Mouse (Mus musculus) testis, adult 2 months (tissue): ENCODE results near the gene Nup93. TPM values are rescaled to one million over a fixed set of nuclear protein-coding genes. Genes with fewer than 3 reads are reported as not detected.
A peak's percentile ranks its signal among the peaks of the same experiment; 100 is the strongest.

ENCODE experiments used
- H3K27ac ChIP-seq: fragments of 200-500 bp; 2 replicates; pipeline ENCODE4 v1.5.1; 2012; ENCODE audit warnings: low read depth, low read length; ENCODE audit not compliant: control insufficient read depth, insufficient read depth
- H3K27me3 ChIP-seq: fragments of 200-500 bp; 2 replicates; pipeline ENCODE4 v1.6.1; 2012; ENCODE audit warnings: mild to moderate bottlenecking, low read length, moderate library complexity; ENCODE audit not compliant: control insufficient read depth, insufficient read depth
- H3K36me3 ChIP-seq: fragments of 200-500 bp; 2 replicates; pipeline ENCODE4 v1.6.1; 2012; ENCODE audit warnings: mild to moderate bottlenecking, low read length; ENCODE audit not compliant: control insufficient read depth, insufficient read depth
- H3K4me1 ChIP-seq: fragments of 200-500 bp; 2 replicates; pipeline ENCODE4 v1.6.1; 2012; ENCODE audit warnings: low read length; ENCODE audit not compliant: control insufficient read depth, insufficient read depth
- H3K4me3 ChIP-seq: fragments of 200-500 bp; 2 replicates; pipeline ENCODE4 v1.5.1; 2012; ENCODE audit warnings: low read depth, mild to moderate bottlenecking, low read length, moderate library complexity, mixed read lengths; ENCODE audit not compliant: control insufficient read depth
- CTCF ChIP-seq: fragments of 200-500 bp; IDR thresholded peaks from 2 replicates; pipeline ENCODE4 v1.5.1; 2012; ENCODE audit warnings: low read depth, mild to moderate bottlenecking, inconsistent platforms, low read length, moderate library complexity; ENCODE audit not compliant: control insufficient read depth, insufficient read depth, insufficient replicate concordance
- POLR2A ChIP-seq: fragments of 200-500 bp; IDR thresholded peaks from 2 replicates; pipeline ENCODE4 v1.6.1; 2012; ENCODE audit warnings: low read depth, mild to moderate bottlenecking, inconsistent platforms, low read length, moderate library complexity; ENCODE audit not compliant: control insufficient read depth
- polyA plus RNA-seq: library from polyadenylated mRNA; depleted of rRNA; stranded (reverse); fragments of >200 nt; gene quantifications from 2 replicates; pipeline ENCODE4 v1.2.3, GENCODE M21; 2012

The Nup93 gene
- polyA plus RNA-seq, 1 experiment, result 27.1 TPM

GRCm38 (mm10) chr8:94179713-94180560 is 34.4 kb upstream of the Nup93 start:
- H3K4me3 ChIP-seq, result peak overlapping the region; percentile 93
- H3K27ac ChIP-seq, result peak overlapping the region; percentile 97

GRCm38 (mm10) chr8:94180561-94180908 is 33.8 kb upstream of the Nup93 start:
- no peaks in the 10 kb centered on the region; the same call in 1 of the 2 replicates for H3K36me3 ChIP-seq
- no peak overlapping the region for H3K4me3 ChIP-seq
- no peaks in the 10 kb centered on the region; the same call in 1 of the 2 replicates for H3K27me3 ChIP-seq
- peaks cover 22% of the 10 kb centered on the region for H3K4me1 ChIP-seq
- no peak for TF ChIP-seq CTCF
- no peak for TF ChIP-seq POLR2A
- H3K27ac ChIP-seq, result no peak overlapping the region

More at GRCm38 (mm10) chr8:94179713-94180560, 34.4 kb upstream of the Nup93 start:
- Histone ChIP-seq H3K27me3 (no peaks in the 10 kb centered on the region; the same call in 1 of the 2 replicates), H3K4me1 (peaks cover 22% of the 10 kb centered on the region), H3K36me3 (no peaks in the 10 kb centered on the region; the same call in 1 of the 2 replicates)
- TF ChIP-seq POLR2A (no peak; the same call in 1 of the 2 replicates), CTCF (no peak)

GRCm38 (mm10) chr8:94182055-94182929 is 32.1 kb upstream of the Nup93 start:
- Histone ChIP-seq H3K4me1 (peaks cover 27% of the 10 kb centered on the region), H3K4me3 (no peak overlapping the region; the same call in 1 of the 2 replicates), H3K27ac (peak overlapping the region; percentile 76), H3K36me3 (no peaks in the 10 kb centered on the region; the same call in 1 of the 2 replicates), H3K27me3 (no peaks in the 10 kb centered on the region; the same call in 1 of the 2 replicates)
- TF ChIP-seq CTCF, result no peak
- no peak for TF ChIP-seq POLR2A

- TF ChIP-seq CTCF, result peak; percentile 49; the same call in 1 of the 2 replicates
- peak; percentile 50; the same call in 1 of the 2 replicates for TF ChIP-seq POLR2A
- Histone ChIP-seq H3K36me3 (no peaks in the 10 kb centered on the region; the same call in 1 of the 2 replicates), H3K4me3 (peak overlapping the region; percentile 41), H3K4me1 (peaks cover 27% of the 10 kb centered on the region), H3K27me3 (no peaks in the 10 kb centered on the region; the same call in 1 of the 2 replicates), H3K27ac (peak overlapping the region; percentile 76)
These were observed 31.2 kb upstream of the Nup93 start for GRCm38 (mm10) chr8:94183117-94183516.

GRCm38 (mm10) chr8:94184357-94184843 is 30.0 kb upstream of the Nup93 start:
- TF ChIP-seq POLR2A, result no peak
- no peak for TF ChIP-seq CTCF
- H3K36me3 ChIP-seq, result no peaks in the 10 kb centered on the region; the same call in 1 of the 2 replicates
- peaks cover 23% of the 10 kb centered on the region for H3K4me1 ChIP-seq
- H3K27me3 ChIP-seq, result no peaks in the 10 kb centered on the region; the same call in 1 of the 2 replicates
- peak overlapping the region; percentile 90 for H3K27ac ChIP-seq
- no peak overlapping the region for H3K4me3 ChIP-seq

- Histone ChIP-seq H3K36me3 (no peaks in the 10 kb centered on the region), H3K27ac (peak overlapping the region; percentile 49), H3K4me3 (no peak overlapping the region), H3K4me1 (peaks cover 18% of the 10 kb centered on the region), H3K27me3 (no peaks in the 10 kb centered on the region; the same call in 1 of the 2 replicates)
- TF ChIP-seq POLR2A (no peak), CTCF (no peak)
These were observed 28.6 kb upstream of the Nup93 start for GRCm38 (mm10) chr8:94185791-94186190.

- Histone ChIP-seq H3K27me3 (no peaks in the 10 kb centered on the region; the same call in 1 of the 2 replicates), H3K36me3 (no peaks in the 10 kb centered on the region), H3K27ac (peak overlapping the region; percentile 33; the same call in 1 of the 2 replicates), H3K4me3 (no peak overlapping the region), H3K4me1 (peaks cover 18% of the 10 kb centered on the region)
- TF ChIP-seq POLR2A (peak; percentile 33; the same call in 1 of the 2 replicates), CTCF (peak; percentile 57; the same call in 1 of the 2 replicates)
These were observed 27.8 kb upstream of the Nup93 start for GRCm38 (mm10) chr8:94186542-94186941.
